Mouse (Mus musculus) kidney, adult 2 months (tissue): ENCODE results near the gene Hook2.

Experiments
- CTCF ChIP-seq: fragments of 200-500 bp; conservative IDR thresholded peaks from 2 replicates; pipeline ENCODE4 v1.5.1; 2011; ENCODE audit warnings: low read depth, mild to moderate bottlenecking, control low read depth, low read length, moderate library complexity, mixed read lengths; ENCODE audit not compliant: insufficient read depth, insufficient read length
- POLR2A ChIP-seq: fragments of 200-500 bp; IDR thresholded peaks from one replicate; pipeline ENCODE4 v1.6.1; 2011; ENCODE audit warnings: low read depth, low read length, control low read depth

- no peak for TF ChIP-seq CTCF
- TF ChIP-seq POLR2A = no peak
Observed at GRCm38 (mm10) chr8:85016724-85017123, 26.3 kb downstream of the Hook2 start.
